Mouse (Mus musculus): ENCODE measurements around the gene Rcsd1. TPM values are rescaled to one million over a fixed set of nuclear protein-coding genes. Genes with fewer than 3 reads are reported as not detected.

Rcsd1 gene
- polyA plus RNA-seq, 1 experiment from 2014 or later, result 19.6 TPM

- Histone ChIP-seq H3K4me3 (peak within 1 kb of the TSS; percentile 61), H3K9ac (peak within 1 kb of the TSS; percentile 82), H3K27me3 (no peaks in the 10 kb centered on the region), H3K36me3 (0 out of 2 replicates have a peak, but pooled peaks cover 4% of the 10 kb centered on the region), H3K27ac (peak within 1 kb of the TSS; percentile 89), H3K4me2 (replicated peaks) (peak within 1 kb of the TSS; percentile 68), H3K4me1 (peaks cover 33% of the 10 kb centered on the region), H3K9me3 (no peaks in the 10 kb centered on the region)
- under 1% methylated on average over 50 of the region's 73 CpGs for WGBS
- peak; percentile 99 for ATAC-seq (ENCODE audit: insufficient number of reproducible peaks, insufficient read depth, low FRiP score, low TSS enrichment)
Observed at GRCm38 (mm10) chr1:165634151-165634884, 75.2 kb downstream of the Rcsd1 start, which contains the start of gene Mpzl1. Gene Mpzl1 (minus strand): TSS chr1:165634538.

GRCm38 (mm10) chr1:165633345-165633744, 76.2 kb downstream of the Rcsd1 start:
- Histone ChIP-seq H3K4me1 (peaks cover 34% of the 10 kb centered on the region), H3K27me3 (no peaks in the 10 kb centered on the region), H3K27ac (no peak overlapping the region), H3K4me3 (peak overlapping the region; percentile 61), H3K4me2 (replicated peaks) (peak overlapping the region; percentile 68), H3K36me3 (0 out of 2 replicates have a peak, but pooled peaks cover 4% of the 10 kb centered on the region), H3K9me3 (no peaks in the 10 kb centered on the region), H3K9ac (peak overlapping the region; percentile 82)
- no peak for ATAC-seq (ENCODE audit: insufficient number of reproducible peaks, insufficient read depth, low FRiP score, low TSS enrichment)
- WGBS, result 3% methylated on average over 12 of the region's 12 CpGs

GRCm38 (mm10) chr1:165631136-165631535, 78.4 kb downstream of the Rcsd1 start:
- no peak for ATAC-seq (ENCODE audit: insufficient number of reproducible peaks, insufficient read depth, low FRiP score, low TSS enrichment)

GRCm38 (mm10) chr1:165629975-165630374, 79.6 kb downstream of the Rcsd1 start:
- H3K27ac ChIP-seq, result peak overlapping the region; percentile 18; the same call in 1 of the 2 replicates
- no peak for ATAC-seq (ENCODE audit: insufficient number of reproducible peaks, insufficient read depth, low FRiP score, low TSS enrichment)
- H3K27me3 ChIP-seq, result no peaks in the 10 kb centered on the region
- no peak overlapping the region for H3K4me3 ChIP-seq
- H3K36me3 ChIP-seq, result 0 out of 2 replicates have a peak, but pooled peaks cover 4% of the 10 kb centered on the region
- WGBS, result 31% methylated on average over 8 of the region's 8 CpGs
- 0 out of 2 replicates have a peak overlapping the region, but pooled peaks have one; percentile 7 for H3K4me2 ChIP-seq (replicated peaks)
- peaks cover 25% of the 10 kb centered on the region for H3K4me1 ChIP-seq
- H3K9me3 ChIP-seq, result no peaks in the 10 kb centered on the region
- no peak overlapping the region for H3K9ac ChIP-seq

More at GRCm38 (mm10) chr1:165631136-165631535, 78.4 kb downstream of the Rcsd1 start:
- Histone ChIP-seq H3K36me3 (0 out of 2 replicates have a peak, but pooled peaks cover 4% of the 10 kb centered on the region), H3K9me3 (no peaks in the 10 kb centered on the region), H3K4me2 (replicated peaks) (no peak overlapping the region), H3K4me1 (peaks cover 34% of the 10 kb centered on the region), H3K27me3 (no peaks in the 10 kb centered on the region), H3K4me3 (no peak overlapping the region), H3K27ac (no peak overlapping the region), H3K9ac (no peak overlapping the region)
- 84% methylated on average over 8 of the region's 8 CpGs for WGBS

GRCm38 (mm10) chr1:165628603-165629002, 81.0 kb downstream of the Rcsd1 start:
- no peak overlapping the region for H3K9ac ChIP-seq
- no peak overlapping the region for H3K4me2 ChIP-seq (replicated peaks)
- no peak overlapping the region for H3K4me3 ChIP-seq
- H3K9me3 ChIP-seq, result no peaks in the 10 kb centered on the region
- no peak overlapping the region for H3K27ac ChIP-seq
- H3K27me3 ChIP-seq, result no peaks in the 10 kb centered on the region
- WGBS, result 85% methylated on average over 1 of the region's 1 CpGs
- peaks cover 25% of the 10 kb centered on the region for H3K4me1 ChIP-seq
- no peak for ATAC-seq (ENCODE audit: insufficient number of reproducible peaks, insufficient read depth, low FRiP score, low TSS enrichment)
- 0 out of 2 replicates have a peak, but pooled peaks cover 4% of the 10 kb centered on the region for H3K36me3 ChIP-seq

- Histone ChIP-seq H3K4me3 (no peak overlapping the region), H3K27ac (no peak overlapping the region), H3K4me1 (peaks cover 13% of the 10 kb centered on the region), H3K4me2 (replicated peaks) (no peak overlapping the region), H3K9me3 (no peaks in the 10 kb centered on the region), H3K27me3 (no peaks in the 10 kb centered on the region), H3K9ac (no peak overlapping the region), H3K36me3 (peaks cover 10% of the 10 kb centered on the region; the same call in 1 of the 2 replicates)
- ATAC-seq (ENCODE audit: insufficient number of reproducible peaks, insufficient read depth, low FRiP score, low TSS enrichment), result no peak
- WGBS, result 90% methylated on average over 5 of the region's 5 CpGs
Observed at GRCm38 (mm10) chr1:165625896-165626295, 83.7 kb downstream of the Rcsd1 start.

GRCm38 (mm10) chr1:165625058-165625457, 84.5 kb downstream of the Rcsd1 start:
- H3K9ac ChIP-seq, result no peak overlapping the region
- no peak for ATAC-seq (ENCODE audit: insufficient number of reproducible peaks, insufficient read depth, low FRiP score, low TSS enrichment)
- H3K4me2 ChIP-seq (replicated peaks), result no peak overlapping the region
- no peaks in the 10 kb centered on the region for H3K27me3 ChIP-seq
- H3K4me3 ChIP-seq, result no peak overlapping the region
- H3K9me3 ChIP-seq, result no peaks in the 10 kb centered on the region
- peaks cover 9% of the 10 kb centered on the region; the same call in 1 of the 2 replicates for H3K36me3 ChIP-seq
- WGBS, result 85% methylated on average over 5 of the region's 5 CpGs
- no peak overlapping the region for H3K27ac ChIP-seq
- H3K4me1 ChIP-seq, result peaks cover 8% of the 10 kb centered on the region

- 56% methylated on average over 9 of the region's 9 CpGs for WGBS
- Histone ChIP-seq H3K36me3 (peaks cover 17% of the 10 kb centered on the region), H3K4me3 (no peak overlapping the region), H3K9me3 (no peaks in the 10 kb centered on the region; the same call in 1 of the 2 replicates), H3K27me3 (no peaks in the 10 kb centered on the region), H3K9ac (no peak overlapping the region), H3K4me2 (replicated peaks) (no peak overlapping the region), H3K27ac (0 out of 2 replicates have a peak overlapping the region, but pooled peaks have one; percentile 46), H3K4me1 (peaks cover 17% of the 10 kb centered on the region)
- no peak for ATAC-seq (ENCODE audit: insufficient number of reproducible peaks, insufficient read depth, low FRiP score, low TSS enrichment)
Observed at GRCm38 (mm10) chr1:165618201-165618624, 91.3 kb downstream of the Rcsd1 start.

GRCm38 (mm10) chr1:165617166-165617891, 92.2 kb downstream of the Rcsd1 start:
- no peaks in the 10 kb centered on the region for H3K27me3 ChIP-seq
- H3K4me3 ChIP-seq, result no peak overlapping the region
- no peak overlapping the region for H3K4me2 ChIP-seq (replicated peaks)
- H3K9me3 ChIP-seq, result no peaks in the 10 kb centered on the region; the same call in 1 of the 2 replicates
- WGBS, result 15% methylated on average over 15 of the region's 15 CpGs
- no peak overlapping the region for H3K9ac ChIP-seq
- peaks cover 17% of the 10 kb centered on the region for H3K4me1 ChIP-seq
- peaks cover 11% of the 10 kb centered on the region for H3K36me3 ChIP-seq
- peak overlapping the region; percentile 1; the same call in 1 of the 2 replicates for H3K27ac ChIP-seq
- no peak for ATAC-seq (ENCODE audit: insufficient number of reproducible peaks, insufficient read depth, low FRiP score, low TSS enrichment)

GRCm38 (mm10) chr1:165616652-165617051, 92.9 kb downstream of the Rcsd1 start:
- Histone ChIP-seq H3K27ac (peak overlapping the region; percentile 1; the same call in 1 of the 2 replicates), H3K9me3 (no peaks in the 10 kb centered on the region; the same call in 1 of the 2 replicates), H3K27me3 (no peaks in the 10 kb centered on the region), H3K4me3 (no peak overlapping the region), H3K36me3 (peaks cover 11% of the 10 kb centered on the region), H3K9ac (no peak overlapping the region), H3K4me1 (peaks cover 17% of the 10 kb centered on the region), H3K4me2 (replicated peaks) (no peak overlapping the region)
- 28% methylated on average over 7 of the region's 7 CpGs for WGBS
- no peak for ATAC-seq (ENCODE audit: insufficient number of reproducible peaks, insufficient read depth, low FRiP score, low TSS enrichment)

GRCm38 (mm10) chr1:165614793-165615192, 94.8 kb downstream of the Rcsd1 start:
- no peak overlapping the region for H3K27ac ChIP-seq
- no peaks in the 10 kb centered on the region; the same call in 1 of the 2 replicates for H3K9me3 ChIP-seq
- no peak overlapping the region for H3K4me3 ChIP-seq
- peaks cover 11% of the 10 kb centered on the region for H3K36me3 ChIP-seq
- 91% methylated on average over 3 of the region's 3 CpGs for WGBS
- no peak overlapping the region for H3K9ac ChIP-seq
- ATAC-seq (ENCODE audit: insufficient number of reproducible peaks, insufficient read depth, low FRiP score, low TSS enrichment), result no peak
- H3K4me2 ChIP-seq (replicated peaks), result no peak overlapping the region
- no peaks in the 10 kb centered on the region for H3K27me3 ChIP-seq
- peaks cover 32% of the 10 kb centered on the region for H3K4me1 ChIP-seq

All from embryonic facial prominence, embryonic 12.5 days (tissue).